Mouse (Mus musculus) right cerebral cortex, postnatal 25 days (tissue): ENCODE data around the gene Ssbp3.

Experiments used
- DNase-seq: peaks from one replicate; pipeline ENCODE4 v3.0.0; 2022

Gene Ssbp3

GRCm38 (mm10) chr4:106989226-106989983, 78.9 kb downstream of the Ssbp3 start:
- DNase-seq = no peak

- DNase-seq = no peak
These were observed 82.6 kb downstream of the Ssbp3 start for GRCm38 (mm10) chr4:106993053-106993452.

GRCm38 (mm10) chr4:106994252-106994651, 83.8 kb downstream of the Ssbp3 start:
- no peak for DNase-seq

GRCm38 (mm10) chr4:106995069-106995468, 84.6 kb downstream of the Ssbp3 start:
- DNase-seq = no peak

- no peak for DNase-seq
These were observed 85.0 kb downstream of the Ssbp3 start for GRCm38 (mm10) chr4:106995513-106995912.

GRCm38 (mm10) chr4:106996305-106997076, 86.0 kb downstream of the Ssbp3 start:
- peak; percentile 59 for DNase-seq

- no peak for DNase-seq
These were observed 90.8 kb downstream of the Ssbp3 start for GRCm38 (mm10) chr4:107001259-107001810.

- no peak for DNase-seq
These were observed 91.5 kb downstream of the Ssbp3 start for GRCm38 (mm10) chr4:107001916-107002488.

GRCm38 (mm10) chr4:107002517-107003165, 92.1 kb downstream of the Ssbp3 start:
- DNase-seq = no peak

- DNase-seq = no peak
These were observed 92.7 kb downstream of the Ssbp3 start for GRCm38 (mm10) chr4:107003199-107003598.

- DNase-seq = no peak
These were observed 93.3 kb downstream of the Ssbp3 start for GRCm38 (mm10) chr4:107003786-107004185.

GRCm38 (mm10) chr4:107004346-107004745, 93.8 kb downstream of the Ssbp3 start:
- DNase-seq = no peak

- no peak for DNase-seq
These were observed 94.7 kb downstream of the Ssbp3 start for GRCm38 (mm10) chr4:107005166-107005565.

GRCm38 (mm10) chr4:107006229-107006628, 95.7 kb downstream of the Ssbp3 start:
- DNase-seq = no peak

GRCm38 (mm10) chr4:107006807-107007206, 96.3 kb downstream of the Ssbp3 start:
- DNase-seq = no peak

GRCm38 (mm10) chr4:107007359-107007758, 96.9 kb downstream of the Ssbp3 start:
- no peak for DNase-seq

GRCm38 (mm10) chr4:107008161-107008560, 97.7 kb downstream of the Ssbp3 start:
- no peak for DNase-seq

GRCm38 (mm10) chr4:107009548-107009947, 99.0 kb downstream of the Ssbp3 start:
- no peak for DNase-seq

- no peak for DNase-seq
These were observed 101.0 kb downstream of the Ssbp3 start for GRCm38 (mm10) chr4:107011325-107012004.

GRCm38 (mm10) chr4:107012005-107012478, 101.5 kb downstream of the Ssbp3 start:
- DNase-seq = no peak

GRCm38 (mm10) chr4:107012574-107012973, 102.1 kb downstream of the Ssbp3 start:
- DNase-seq = no peak

- no peak for DNase-seq
These were observed 102.8 kb downstream of the Ssbp3 start for GRCm38 (mm10) chr4:107013119-107013816.
